Mouse (Mus musculus): ENCODE results near the gene Tcte3.

DNA sequence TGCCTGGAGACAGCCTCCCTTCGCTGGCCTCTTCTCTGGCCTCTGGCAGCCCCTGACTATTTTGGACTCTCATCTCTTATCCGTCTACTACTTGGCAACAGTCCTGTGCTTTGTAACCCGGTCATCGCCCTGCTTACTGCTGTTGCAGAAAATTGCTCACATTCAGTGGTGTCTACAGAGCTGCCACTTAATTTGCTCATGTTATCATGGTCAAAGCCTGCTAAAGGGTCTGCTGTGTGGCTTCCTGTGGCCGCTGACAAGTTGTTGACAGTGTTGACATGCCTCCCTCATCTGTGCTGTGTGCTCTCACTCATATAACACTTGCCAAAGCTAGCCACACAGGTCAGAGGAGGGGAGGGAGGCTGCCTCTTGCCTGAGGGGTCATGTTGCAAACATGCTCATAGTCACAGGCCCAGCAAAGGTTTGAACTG lies 16.9 kb upstream of the Tcte3 start:
- no peak for TF ChIP-seq CTCF (IDR thresholded peaks at IDR 0.05; ENCODE audit: insufficient read depth, low read length)
- TF ChIP-seq POLR2A (IDR thresholded peaks at IDR 0.05; ENCODE audit: borderline replicate concordance, extremely low read depth, low read depth, low read length) = no peak
